Mouse (Mus musculus): ENCODE measurements around the gene Speer4d. TPM values are rescaled to one million over a fixed set of nuclear protein-coding genes. Genes with fewer than 3 reads are reported as not detected.
"Not testable (repeated sequence)": the region's sequence is repeated elsewhere in the genome, so short reads cannot be mapped to it uniquely, and the experiment has no call there.

Speer4d gene
- polyA plus RNA-seq, 1 experiment from 2014 or later = not detected

DNA sequence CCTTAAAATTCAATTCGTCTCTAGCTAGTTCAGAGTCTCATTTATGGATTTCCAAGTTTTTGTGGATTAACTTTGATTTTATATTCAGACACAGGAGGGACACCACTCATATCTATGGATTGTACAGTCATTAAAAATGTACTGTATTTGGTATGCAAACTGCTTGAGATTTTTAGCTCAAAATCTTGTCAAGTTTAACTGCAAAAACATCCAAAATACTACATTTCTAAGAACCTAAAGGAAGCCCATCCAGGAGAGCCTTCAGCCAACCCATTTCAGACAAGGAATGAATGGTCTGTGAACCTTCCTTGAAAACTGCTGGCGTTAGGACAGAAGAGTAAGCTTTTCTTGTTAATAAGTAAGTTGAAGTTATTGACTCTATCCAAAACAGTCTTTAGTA, 15.9 kb upstream of the Speer4d start:
- H3K9me3 ChIP-seq (replicated peaks); H3K4me3 ChIP-seq (replicated peaks); H3K4me1 ChIP-seq (replicated peaks); ATAC-seq (ENCODE audit: insufficient read depth); H3K27ac ChIP-seq (replicated peaks); H3K9ac ChIP-seq; H3K4me2 ChIP-seq; H3K36me3 ChIP-seq (replicated peaks); H3K27me3 ChIP-seq: not testable (repeated sequence)
- 27% methylated on average over 2 of the region's 2 CpGs for WGBS (ENCODE audit: insufficient replicate concordance)

DNA sequence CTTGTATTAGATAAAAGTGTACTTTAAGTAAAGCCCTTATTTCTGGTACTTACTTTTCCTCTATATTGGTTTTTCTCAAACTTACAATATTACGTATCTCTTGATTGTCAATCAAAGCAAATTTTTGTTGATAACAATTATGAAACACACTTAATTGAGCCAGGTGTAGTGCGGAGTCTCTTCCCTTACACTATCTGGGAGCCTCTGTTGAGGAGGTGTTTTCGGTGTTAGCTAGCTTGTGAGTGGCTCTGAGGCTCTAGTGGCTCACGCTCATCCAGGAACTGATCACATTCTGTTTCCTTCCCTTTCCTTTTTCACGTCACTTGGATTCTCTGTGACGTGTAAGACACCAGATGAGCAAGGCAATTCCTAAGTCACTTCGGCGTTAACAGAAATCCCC, 15.3 kb upstream of the Speer4d start:
- not testable (repeated sequence) for H3K27ac ChIP-seq (replicated peaks); H3K4me3 ChIP-seq (replicated peaks); H3K9ac ChIP-seq; H3K27me3 ChIP-seq; ATAC-seq (ENCODE audit: insufficient read depth); H3K4me1 ChIP-seq (replicated peaks); H3K9me3 ChIP-seq (replicated peaks); H3K4me2 ChIP-seq; H3K36me3 ChIP-seq (replicated peaks)
- WGBS (ENCODE audit: insufficient replicate concordance) = 56% methylated on average over 8 of the region's 8 CpGs

DNA sequence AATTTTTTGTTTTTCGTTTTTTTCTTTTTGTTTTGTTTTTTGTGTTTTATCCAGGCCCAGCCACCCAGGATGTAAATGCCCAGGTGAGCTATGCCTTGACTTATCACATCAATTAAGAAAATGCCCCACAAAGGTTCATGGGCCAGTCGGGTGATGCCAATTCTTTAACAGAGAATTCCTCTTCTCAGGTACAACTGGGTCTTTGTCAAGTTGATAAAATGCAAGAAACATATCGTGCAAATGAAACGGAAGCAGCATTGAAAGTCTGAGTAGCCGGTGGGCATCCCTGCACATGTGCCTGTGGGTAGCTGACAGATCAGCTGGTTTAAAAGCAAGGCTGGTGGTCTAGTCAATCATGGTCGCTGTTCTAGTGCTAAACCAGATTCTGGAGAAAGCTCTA, 12.2 kb upstream of the Speer4d start:
- H3K4me3 ChIP-seq (replicated peaks); H3K4me2 ChIP-seq; H3K27me3 ChIP-seq; H3K27ac ChIP-seq (replicated peaks); ATAC-seq (ENCODE audit: insufficient read depth); H3K9ac ChIP-seq; H3K9me3 ChIP-seq (replicated peaks); H3K4me1 ChIP-seq (replicated peaks); H3K36me3 ChIP-seq (replicated peaks): not testable (repeated sequence)
- WGBS (ENCODE audit: insufficient replicate concordance) = 43% methylated on average over 6 of the region's 6 CpGs

DNA sequence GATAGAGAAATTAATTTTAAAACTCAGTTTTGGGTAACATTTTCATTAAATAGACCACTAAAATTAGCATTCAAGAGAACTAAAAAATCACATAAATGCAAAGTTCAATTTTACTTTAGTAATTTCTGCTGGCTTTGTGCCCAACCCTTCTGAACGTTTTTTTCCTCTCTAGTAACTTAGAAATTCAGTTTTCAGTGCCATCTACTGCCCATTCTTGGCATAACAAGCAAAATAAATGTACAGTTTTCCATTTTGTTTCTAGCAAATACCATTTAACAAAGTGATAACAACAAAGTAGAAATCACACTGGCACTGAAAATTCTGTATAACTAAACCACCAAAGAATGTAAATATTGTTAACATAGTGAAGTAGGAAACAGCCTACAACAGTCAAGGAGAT, 8.2 kb upstream of the Speer4d start:
- H3K4me1 ChIP-seq (replicated peaks) = not testable (repeated sequence)

DNA sequence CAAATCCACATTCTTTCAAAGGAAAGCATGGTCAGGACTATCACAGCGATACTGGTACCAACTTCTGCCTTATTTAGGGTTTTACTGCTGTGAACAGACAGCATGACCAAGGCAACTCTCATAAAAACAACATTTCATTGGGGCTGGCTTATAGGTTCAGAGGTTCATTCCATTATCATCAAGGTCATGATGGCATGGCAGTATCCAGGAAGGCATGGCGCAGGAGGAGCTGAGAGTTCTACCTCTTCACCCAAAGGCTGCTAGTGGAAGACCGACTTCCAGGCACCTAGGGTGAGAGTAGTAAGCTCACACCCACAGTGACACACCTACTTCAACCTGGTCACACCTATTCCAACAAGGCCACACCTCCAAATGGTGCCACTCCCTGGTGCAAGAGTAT, 2.7 kb upstream of the Speer4d start:
- not testable (repeated sequence) for H3K9me3 ChIP-seq (replicated peaks); H3K4me1 ChIP-seq (replicated peaks); ATAC-seq (ENCODE audit: insufficient read depth); H3K4me2 ChIP-seq; H3K27me3 ChIP-seq; H3K4me3 ChIP-seq (replicated peaks); H3K9ac ChIP-seq; H3K36me3 ChIP-seq (replicated peaks); H3K27ac ChIP-seq (replicated peaks)
- 64% methylated on average over 3 of the region's 3 CpGs for WGBS (ENCODE audit: insufficient replicate concordance)

More for the DNA sequence above, 8.2 kb upstream of the Speer4d start:
- not testable (repeated sequence) for H3K4me2 ChIP-seq; H3K4me3 ChIP-seq (replicated peaks); H3K9me3 ChIP-seq (replicated peaks); H3K27ac ChIP-seq (replicated peaks); H3K27me3 ChIP-seq; ATAC-seq (ENCODE audit: insufficient read depth); H3K36me3 ChIP-seq (replicated peaks); H3K9ac ChIP-seq
- WGBS (ENCODE audit: insufficient replicate concordance) = 1% methylated on average over 1 of the region's 1 CpGs

DNA sequence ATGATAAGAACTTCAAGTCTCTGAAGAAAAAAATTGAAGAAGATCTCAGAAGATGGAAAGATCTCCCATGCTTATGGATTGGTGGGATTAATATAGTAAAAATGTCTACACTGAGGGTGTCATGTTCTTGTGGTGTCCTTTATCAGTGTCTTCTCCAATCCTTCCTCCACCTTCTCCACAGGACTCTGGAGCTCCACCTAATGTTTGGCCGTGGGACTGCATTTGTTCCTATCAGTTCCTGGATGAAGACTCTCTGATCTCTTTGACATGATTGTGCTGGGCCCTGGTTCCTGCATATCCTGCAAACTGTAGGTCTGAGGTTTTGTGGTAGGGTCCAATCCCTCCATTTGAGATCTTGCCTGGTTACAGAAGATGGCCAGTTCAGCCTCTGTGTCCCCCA, 9.3 kb downstream of the Speer4d start:
- not testable (repeated sequence) for H3K9me3 ChIP-seq (replicated peaks); H3K27ac ChIP-seq (replicated peaks); ATAC-seq (ENCODE audit: insufficient read depth); H3K4me3 ChIP-seq (replicated peaks); H3K27me3 ChIP-seq; H3K36me3 ChIP-seq (replicated peaks); H3K4me1 ChIP-seq (replicated peaks); H3K4me2 ChIP-seq; H3K9ac ChIP-seq
- 21% methylated on average over 1 of the region's 1 CpGs for WGBS (ENCODE audit: insufficient replicate concordance)

DNA sequence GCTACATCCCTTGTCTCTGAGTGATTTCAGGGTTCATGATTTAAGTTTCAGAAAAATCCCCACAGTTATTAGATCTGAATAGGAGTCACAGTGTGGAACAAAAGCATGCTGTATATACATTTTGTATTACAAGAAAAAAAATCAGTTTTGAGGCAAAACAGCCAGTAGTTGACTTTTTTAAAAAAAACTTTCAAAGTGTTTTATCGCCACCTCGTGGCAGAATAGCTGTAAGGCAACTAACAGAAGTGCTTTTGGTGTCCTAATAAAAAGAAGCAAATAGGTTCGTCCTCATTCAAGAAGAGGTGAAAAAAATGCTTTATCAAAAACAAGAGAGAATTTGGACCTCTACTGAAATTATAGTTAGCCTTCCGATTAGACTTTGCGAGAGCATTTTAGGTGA, 11.2 kb downstream of the Speer4d start:
- H3K27me3 ChIP-seq; H3K4me2 ChIP-seq; H3K27ac ChIP-seq (replicated peaks); H3K36me3 ChIP-seq (replicated peaks); H3K9me3 ChIP-seq (replicated peaks); H3K9ac ChIP-seq; H3K4me1 ChIP-seq (replicated peaks); ATAC-seq (ENCODE audit: insufficient read depth); H3K4me3 ChIP-seq (replicated peaks): not testable (repeated sequence)
- 23% methylated on average over 5 of the region's 5 CpGs for WGBS (ENCODE audit: insufficient replicate concordance)

DNA sequence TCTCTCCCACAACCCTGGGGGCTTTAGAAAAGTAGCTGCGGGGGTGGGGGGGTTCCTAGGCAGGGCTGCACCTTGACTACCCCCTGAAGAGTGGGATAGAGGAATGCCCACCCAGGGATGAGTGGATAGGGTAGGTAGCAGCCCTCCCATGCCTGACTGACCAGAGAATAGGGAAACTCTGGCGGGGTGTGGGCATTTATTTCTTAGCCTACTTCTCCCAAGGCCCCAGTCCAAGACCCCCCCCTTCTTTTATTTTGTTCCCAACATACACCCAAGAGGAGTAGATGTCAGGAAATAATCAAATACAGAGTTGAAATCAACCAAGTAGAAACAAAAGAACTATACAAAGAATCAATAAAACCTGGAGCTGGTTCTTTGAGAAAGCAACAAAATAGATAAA, 18.8 kb downstream of the Speer4d start:
- not testable (repeated sequence) for ATAC-seq (ENCODE audit: insufficient read depth); H3K4me2 ChIP-seq; H3K9ac ChIP-seq; H3K27me3 ChIP-seq; H3K9me3 ChIP-seq (replicated peaks); H3K27ac ChIP-seq (replicated peaks); H3K4me3 ChIP-seq (replicated peaks); H3K4me1 ChIP-seq (replicated peaks); H3K36me3 ChIP-seq (replicated peaks)
- WGBS (ENCODE audit: insufficient replicate concordance) = 30% methylated on average over 2 of the region's 2 CpGs

DNA sequence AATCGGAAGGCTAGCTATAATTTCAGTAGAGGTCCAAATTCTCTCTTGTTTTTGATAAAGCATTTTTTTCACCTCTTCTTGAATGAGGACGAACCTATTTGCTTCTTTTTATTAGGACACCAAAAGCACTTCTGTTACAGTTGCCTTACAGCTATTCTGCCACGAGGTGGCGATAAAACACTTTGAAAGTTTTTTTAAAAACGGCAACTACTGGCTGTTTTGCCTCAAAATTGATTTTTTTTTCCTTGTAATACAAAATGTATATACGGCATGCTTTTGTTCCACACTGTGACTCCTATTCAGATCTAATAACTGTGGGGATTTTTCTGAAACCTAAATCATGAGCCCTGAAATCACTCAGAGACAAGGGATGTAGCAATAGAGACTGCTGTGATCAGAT, 26.8 kb downstream of the Speer4d start:
- H3K27ac ChIP-seq (replicated peaks); H3K36me3 ChIP-seq (replicated peaks); ATAC-seq (ENCODE audit: insufficient read depth); H3K4me2 ChIP-seq; H3K27me3 ChIP-seq; H3K9ac ChIP-seq; H3K4me3 ChIP-seq (replicated peaks); H3K4me1 ChIP-seq (replicated peaks); H3K9me3 ChIP-seq (replicated peaks): not testable (repeated sequence)
- WGBS (ENCODE audit: insufficient replicate concordance) = 24% methylated on average over 6 of the region's 6 CpGs

DNA sequence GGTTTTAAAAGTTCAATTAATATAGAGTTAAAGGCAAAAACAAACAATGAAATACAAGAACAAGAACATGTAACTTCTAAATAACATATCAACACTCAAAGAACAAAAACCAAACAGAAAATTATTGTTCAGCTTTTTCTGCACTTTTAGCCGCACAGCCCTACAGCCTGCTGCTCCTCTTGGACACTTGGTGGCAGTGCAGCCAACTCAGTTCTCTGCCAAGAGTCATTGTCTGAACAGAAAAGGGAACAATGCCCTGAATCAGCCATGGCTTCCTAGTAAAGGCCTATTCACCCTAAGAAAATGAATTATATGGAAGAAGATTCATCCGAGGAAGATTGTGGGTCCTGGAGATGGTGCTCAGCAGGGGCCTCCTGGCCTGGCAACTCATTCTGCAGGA, 33.5 kb downstream of the Speer4d start:
- WGBS (ENCODE audit: insufficient replicate concordance) = 57% methylated on average over 2 of the region's 2 CpGs
- ATAC-seq (ENCODE audit: insufficient read depth); H3K4me2 ChIP-seq; H3K4me1 ChIP-seq (replicated peaks); H3K27me3 ChIP-seq; H3K4me3 ChIP-seq (replicated peaks); H3K9ac ChIP-seq; H3K36me3 ChIP-seq (replicated peaks); H3K27ac ChIP-seq (replicated peaks); H3K9me3 ChIP-seq (replicated peaks): not testable (repeated sequence)

DNA sequence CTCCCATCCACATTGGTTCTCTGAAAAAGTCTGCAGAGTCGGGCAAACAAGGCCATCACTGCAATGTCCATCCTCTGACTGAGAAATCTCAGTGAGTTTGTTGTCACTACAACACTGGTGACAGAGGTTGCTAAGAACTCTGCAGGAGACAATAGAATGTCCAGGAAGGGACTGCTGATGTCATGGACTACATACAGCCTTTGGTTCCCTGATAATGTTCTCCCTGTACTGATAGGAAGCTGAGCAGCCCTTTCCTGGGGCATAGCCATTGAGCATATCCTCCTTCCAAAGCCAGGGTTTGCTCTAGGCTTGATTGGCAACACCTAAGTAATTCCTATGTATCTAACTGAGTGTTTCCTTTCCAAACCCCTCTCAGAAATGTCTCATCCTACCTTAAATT, 38.1 kb downstream of the Speer4d start, which contains the start of gene 4930572O03Rik:
Gene 4930572O03Rik, minus strand, starts transcription at position 101 of the 400 bp plus-strand sequence.
- H3K4me3 ChIP-seq (replicated peaks); H3K27ac ChIP-seq (replicated peaks); H3K9me3 ChIP-seq (replicated peaks); H3K4me1 ChIP-seq (replicated peaks); H3K9ac ChIP-seq; H3K36me3 ChIP-seq (replicated peaks); ATAC-seq (ENCODE audit: insufficient read depth); H3K27me3 ChIP-seq; H3K4me2 ChIP-seq: not testable (repeated sequence)
- 38% methylated on average over 1 of the region's 1 CpGs for WGBS (ENCODE audit: insufficient replicate concordance)

DNA sequence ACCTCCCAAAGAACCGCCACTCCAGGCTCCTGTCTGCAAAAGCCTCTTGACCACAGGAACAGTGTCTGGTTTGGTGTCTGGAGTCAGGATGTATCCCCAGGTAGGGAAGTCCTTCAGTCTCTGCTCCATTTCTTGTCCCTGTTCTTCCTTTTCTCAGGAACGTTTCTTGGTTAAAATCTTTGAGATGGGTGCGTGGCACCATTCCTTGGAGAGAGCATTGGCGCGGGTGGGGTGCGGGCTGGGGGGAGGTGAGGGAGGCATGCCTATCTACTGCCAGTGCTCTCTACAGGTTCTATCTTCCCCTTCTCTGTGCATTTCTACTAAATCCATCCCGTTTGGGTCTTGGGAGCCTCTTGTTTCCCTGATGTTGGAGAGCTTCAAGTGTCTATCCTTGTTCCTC, 45.0 kb downstream of the Speer4d start:
- H3K4me2 ChIP-seq; H3K9ac ChIP-seq; ATAC-seq (ENCODE audit: insufficient read depth); H3K4me1 ChIP-seq (replicated peaks); H3K36me3 ChIP-seq (replicated peaks); H3K27me3 ChIP-seq; H3K9me3 ChIP-seq (replicated peaks); H3K27ac ChIP-seq (replicated peaks); H3K4me3 ChIP-seq (replicated peaks): not testable (repeated sequence)
- 52% methylated on average over 7 of the region's 7 CpGs for WGBS (ENCODE audit: insufficient replicate concordance)
